Mouse (Mus musculus): ENCODE results near the gene Lingo2.

DNA sequence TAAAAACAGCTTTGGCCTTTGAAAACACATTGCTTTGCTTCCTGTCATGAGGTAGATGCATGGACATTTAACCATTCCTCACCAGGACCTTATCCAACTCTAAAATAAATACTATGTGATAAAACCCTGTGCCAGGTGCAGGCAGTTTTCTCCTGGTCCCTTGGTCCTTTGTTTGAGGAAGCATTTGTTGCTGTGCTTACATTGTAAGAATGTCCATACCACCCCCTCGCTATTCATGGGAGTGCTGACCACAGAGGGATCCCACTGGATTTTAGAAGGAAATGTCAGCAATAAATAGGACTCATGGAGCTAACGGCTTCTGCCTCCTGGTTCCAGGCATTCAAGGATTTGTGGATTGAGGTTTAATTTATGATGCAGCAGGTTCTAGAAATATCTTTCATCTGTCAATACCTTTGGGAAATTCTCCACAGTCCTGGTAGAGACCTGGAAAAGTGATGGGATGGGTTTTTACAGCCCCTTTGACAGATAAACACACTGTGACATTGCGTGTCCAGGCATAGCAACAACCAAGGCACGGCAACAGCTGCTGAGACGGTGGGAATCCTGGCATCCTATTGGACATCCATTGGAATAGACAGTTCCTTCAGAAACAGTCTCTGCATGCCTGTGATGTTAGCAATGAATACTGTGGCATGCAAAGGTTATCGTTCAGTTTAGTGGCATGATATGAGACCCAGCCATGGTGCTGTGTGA is 1143.9 kb downstream of the Lingo2 start:
- no peak for TF ChIP-seq POLR2A (IDR thresholded peaks at IDR 0.05; ENCODE audit: extremely low read depth, insufficient read depth, low read length)
- TF ChIP-seq CTCF (IDR thresholded peaks at IDR 0.05; ENCODE audit: extremely low read depth, insufficient read depth, low read length): no peak

Data from cortical plate, adult 2 months (tissue).